Mouse (Mus musculus) spleen, adult 2 months (tissue): ENCODE measurements around the gene Cc2d2a. TPM values are rescaled to one million over a fixed set of nuclear protein-coding genes. Genes with fewer than 3 reads are reported as not detected.

ENCODE experiments used
- DNase-seq, 2 experiments: peaks; one replicate each; pipeline versions ENCODE4 v3.0.0 to v3.0.0-alpha.2; 2012 to 2021; ENCODE audit warnings: low spot score in 2 of 2, low read depth in 1 of 2
- H3K27ac ChIP-seq: fragments of 200-500 bp; 2 replicates; pipeline ENCODE4 v1.5.1; 2012; ENCODE audit warnings: low read length, inconsistent platforms; ENCODE audit not compliant: insufficient read depth
- H3K27me3 ChIP-seq: fragments of 200-500 bp; 2 replicates; pipeline ENCODE4 v1.6.1; 2012; ENCODE audit warnings: mild to moderate bottlenecking, moderate library complexity, low read length, inconsistent platforms; ENCODE audit not compliant: control insufficient read depth, insufficient read depth
- H3K36me3 ChIP-seq: fragments of 200-500 bp; 2 replicates; pipeline ENCODE4 v1.6.1; 2012; ENCODE audit warnings: mild to moderate bottlenecking, low read length, inconsistent platforms; ENCODE audit not compliant: control insufficient read depth, insufficient read depth
- H3K4me1 ChIP-seq: fragments of 200-500 bp; 2 replicates; pipeline ENCODE4 v1.6.1; 2011; ENCODE audit warnings: inconsistent platforms; ENCODE audit not compliant: control insufficient read depth, insufficient read depth, insufficient read length
- H3K4me3 ChIP-seq: fragments of 200-500 bp; 2 replicates; pipeline ENCODE4 v1.5.1; 2011; ENCODE audit warnings: mild to moderate bottlenecking, inconsistent platforms; ENCODE audit not compliant: insufficient read depth, insufficient read length; ENCODE audit errors: extremely low read depth
- CTCF ChIP-seq: fragments of 200-500 bp; IDR thresholded peaks from 2 replicates; pipeline ENCODE4 v1.5.1; 2011; ENCODE audit warnings: mild to moderate bottlenecking, inconsistent platforms; ENCODE audit not compliant: insufficient read depth, insufficient read length, insufficient replicate concordance; ENCODE audit errors: extremely low read depth
- POLR2A ChIP-seq: fragments of 200-500 bp; IDR thresholded peaks from 2 replicates; pipeline ENCODE4 v1.6.1; 2011; ENCODE audit warnings: low read depth, low read length, inconsistent platforms
- WGBS: fragments of 180-500 bp; shearing (Covaris S2); methylation state at CpG from one replicate; pipeline ENCODE4 v1.1.7; 2018; 5-methylcytosine and 5-hydroxymethylcytosine counted together
- polyA plus RNA-seq: library from polyadenylated mRNA; depleted of rRNA; stranded (reverse); fragments of >200 nt; gene quantifications from 2 replicates; pipeline ENCODE4 v1.2.3, GENCODE M21; 2012; rRNA removed

The Cc2d2a gene
- polyA plus RNA-seq, 1 experiment, result 0.58 TPM

DNA sequence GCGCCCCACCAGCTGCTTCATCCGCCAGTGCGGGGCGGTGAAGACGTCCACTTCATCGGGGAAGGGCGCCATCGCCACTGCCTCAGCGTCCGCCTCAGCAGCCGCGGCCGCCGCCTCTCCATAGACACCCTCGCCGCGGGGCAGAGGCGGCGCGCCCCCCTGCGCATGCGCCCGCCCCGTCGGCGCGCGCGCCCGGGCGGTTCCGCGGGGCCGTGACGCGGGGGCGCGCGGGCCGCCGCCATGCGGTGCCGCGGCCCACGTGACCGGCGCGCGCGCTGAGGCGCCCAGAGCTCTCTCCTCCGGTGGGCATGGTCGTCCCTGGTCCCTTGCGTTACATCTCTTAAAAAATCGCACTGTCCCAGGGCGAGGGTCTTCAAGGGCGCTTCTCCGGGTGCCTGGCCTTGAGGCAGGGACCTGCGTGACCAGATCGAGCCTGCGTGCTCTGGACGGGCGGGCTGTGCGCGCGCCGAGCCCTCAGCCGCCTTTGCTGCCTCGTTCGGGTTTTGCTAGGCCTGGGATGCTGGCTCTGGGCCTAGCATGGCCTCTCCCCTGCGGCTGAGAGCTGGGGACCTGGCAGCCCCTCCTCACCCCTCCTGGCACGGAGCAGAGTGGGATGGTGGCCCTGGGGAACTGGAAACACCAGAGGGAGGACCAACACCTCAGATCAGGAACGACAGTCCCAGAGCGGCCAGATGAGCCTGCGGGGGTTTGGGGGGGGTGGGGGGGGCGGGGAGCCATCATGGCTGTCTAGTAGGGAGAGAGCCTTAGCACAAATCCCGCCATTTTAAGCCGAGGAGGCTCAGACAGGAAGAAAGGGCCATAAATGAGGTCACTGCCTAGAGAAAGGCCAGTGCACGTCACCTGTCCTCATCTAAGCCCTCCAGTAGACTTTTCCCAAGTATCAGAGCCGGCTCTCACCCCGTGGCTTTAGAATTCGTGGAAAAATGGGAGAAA, 120.1 kb downstream of the Cc2d2a start:
- peak; percentile 67 to 72 for DNase-seq
- WGBS, result 5% methylated on average over 81 of the region's 82 CpGs

DNA sequence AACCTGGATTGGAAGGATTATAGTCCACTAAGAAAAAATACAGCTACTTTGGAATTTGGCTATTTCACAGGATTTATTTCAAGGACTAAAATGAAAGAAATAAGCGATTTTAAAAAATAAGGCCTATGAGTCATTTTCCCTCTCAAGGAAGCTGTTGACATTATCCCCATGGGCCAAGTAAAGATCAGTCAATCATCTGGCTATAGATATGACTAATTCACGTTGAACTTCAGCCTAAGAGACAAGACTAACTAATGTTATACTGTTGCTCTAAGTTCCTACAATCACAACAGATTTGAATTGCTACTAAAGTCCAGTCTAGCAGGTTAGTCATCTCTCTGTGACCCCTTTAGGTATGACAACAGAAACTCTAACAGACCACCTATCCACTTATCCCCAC, 121.8 kb downstream of the Cc2d2a start:
- no peak for DNase-seq
- H3K27ac ChIP-seq, result no peak overlapping the region
- H3K4me3 ChIP-seq, result no peak overlapping the region
- H3K36me3 ChIP-seq, result no peaks in the 10 kb centered on the region
- H3K4me1 ChIP-seq, result peaks cover 11% of the 10 kb centered on the region; the same call in 1 of the 2 replicates
- 81% methylated on average over 2 of the region's 2 CpGs for WGBS
- TF ChIP-seq CTCF (no peak), POLR2A (no peak)
- no peaks in the 10 kb centered on the region for H3K27me3 ChIP-seq

More for the DNA sequence above, 120.1 kb downstream of the Cc2d2a start:
- H3K36me3 ChIP-seq, result no peaks in the 10 kb centered on the region
- peak overlapping the region; percentile 97 for H3K4me3 ChIP-seq
- H3K27ac ChIP-seq, result peak overlapping the region; percentile 95
- TF ChIP-seq POLR2A (peak; percentile 59; the same call in 1 of the 2 replicates), CTCF (no peak)
- no peaks in the 10 kb centered on the region for H3K27me3 ChIP-seq
- H3K4me1 ChIP-seq, result peaks cover 11% of the 10 kb centered on the region; the same call in 1 of the 2 replicates

DNA sequence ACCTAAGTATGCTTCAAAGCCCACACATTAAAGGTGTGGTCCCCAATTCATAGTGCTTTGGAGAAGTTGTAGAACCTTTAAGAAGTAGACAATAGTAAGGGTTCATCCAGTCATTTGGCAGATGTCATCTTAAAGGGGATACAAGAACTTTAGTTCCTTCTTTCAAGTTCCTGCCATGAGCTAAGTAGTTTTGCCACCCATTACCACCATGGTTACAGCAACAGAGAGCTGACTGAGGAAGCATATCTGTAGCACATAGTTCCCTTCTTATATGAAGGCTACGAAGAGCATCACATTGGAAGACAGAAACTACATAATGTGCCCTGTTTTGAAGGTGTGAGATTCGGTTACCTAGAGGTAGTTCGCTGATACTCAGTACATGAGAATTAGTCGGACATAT, 124.5 kb downstream of the Cc2d2a start:
- H3K27me3 ChIP-seq, result no peaks in the 10 kb centered on the region
- no peak overlapping the region for H3K27ac ChIP-seq
- peaks cover 3% of the 10 kb centered on the region; the same call in 1 of the 2 replicates for H3K4me1 ChIP-seq
- DNase-seq, result no peak
- H3K4me3 ChIP-seq, result no peak overlapping the region
- no peaks in the 10 kb centered on the region for H3K36me3 ChIP-seq
- TF ChIP-seq POLR2A (no peak), CTCF (no peak)
- WGBS, result 71% methylated on average over 4 of the region's 4 CpGs

DNA sequence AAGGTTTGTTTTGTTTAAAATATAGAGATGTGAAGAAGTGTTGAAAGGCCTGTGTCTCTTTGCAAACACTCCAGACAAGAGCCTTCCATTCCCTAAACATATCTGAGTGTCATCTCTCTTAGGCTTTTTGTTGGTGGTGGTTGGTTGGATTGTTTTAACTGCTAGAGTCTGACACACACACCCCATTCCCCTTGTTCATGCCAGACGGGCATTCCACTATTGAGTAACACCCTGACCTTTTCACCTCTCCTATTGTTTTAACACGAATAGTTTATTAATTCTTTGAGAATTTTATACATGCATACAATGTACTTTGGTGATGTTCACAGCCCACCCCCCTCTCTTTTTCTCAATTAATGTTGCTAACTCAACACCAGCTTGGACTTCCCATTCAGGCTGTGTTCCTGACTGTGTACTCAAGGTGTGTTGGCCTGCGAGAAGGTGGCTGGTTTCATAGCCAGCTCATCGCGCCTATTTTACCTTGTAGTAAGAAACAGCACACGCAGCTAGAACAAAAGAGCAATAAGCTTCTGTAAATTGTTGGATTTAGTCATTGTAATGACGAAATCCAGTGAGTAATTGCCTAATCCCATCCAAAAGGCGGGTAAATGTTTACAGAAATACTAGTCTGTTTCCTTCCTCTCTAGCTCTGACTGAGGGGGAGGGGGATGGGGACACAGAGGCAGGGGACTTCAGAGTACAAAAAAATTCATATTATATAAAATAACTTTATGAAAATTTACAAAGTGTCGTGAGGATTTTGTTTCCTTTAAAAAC, 126.0 kb downstream of the Cc2d2a start:
- Histone ChIP-seq H3K27me3 (no peaks in the 10 kb centered on the region), H3K4me3 (no peak overlapping the region), H3K4me1 (no peaks in the 10 kb centered on the region), H3K36me3 (no peaks in the 10 kb centered on the region), H3K27ac (no peak overlapping the region)
- TF ChIP-seq POLR2A (no peak), CTCF (no peak)
- 85% methylated on average over 9 of the region's 9 CpGs for WGBS
- DNase-seq, result no peak

Other genes with a start within 250 kb of the Cc2d2a start
- 4.1 and 4.8 TPM in 2 replicates for gene C1qtnf7, start 146.8 kb upstream of the Cc2d2a start, polyA plus RNA-seq
- 5.6 and 8.4 TPM in 2 replicates for gene Bst1, start 156.5 kb downstream of the Cc2d2a start, polyA plus RNA-seq
- 13.0 and 13.9 TPM in 2 replicates for gene Fbxl5, start 159.3 kb downstream of the Cc2d2a start, polyA plus RNA-seq
- 37.3 and 38.9 TPM in 2 replicates for gene Cd38, start 206.2 kb downstream of the Cc2d2a start, polyA plus RNA-seq